Mouse (Mus musculus) embryonic facial prominence, embryonic 15.5 days (tissue): ENCODE measurements around the gene Psmd11. TPM values are rescaled to one million over a fixed set of nuclear protein-coding genes. Genes with fewer than 3 reads are reported as not detected.
"Not testable (repeated sequence)": the region's sequence is repeated elsewhere in the genome, so short reads cannot be mapped to it uniquely, and the experiment has no call there.

ENCODE experiments used
- ATAC-seq: fragments of 200-750 bp; cut with Nextera tagmentation; 2 replicates; pipeline ENCODE4 v1.8.0; 2017; ENCODE audit warnings: low read depth, moderate TSS enrichment; ENCODE audit not compliant: insufficient number of reproducible peaks, low FRiP score, low TSS enrichment
- H3K27ac ChIP-seq: fragments of 300-500 bp; sonication (generic); replicated peaks from 2 replicates; pipeline ENCODE4 v1.5.1; 2015; ENCODE audit warnings: mild to moderate bottlenecking, inconsistent platforms
- H3K27me3 ChIP-seq: fragments of 300-500 bp; sonication (generic); 2 replicates; pipeline ENCODE4 v1.6.1; 2015; ENCODE audit warnings: inconsistent platforms
- H3K36me3 ChIP-seq: fragments of 300-500 bp; sonication (generic); 2 replicates; pipeline ENCODE4 v1.6.1; 2015; ENCODE audit warnings: mild to moderate bottlenecking, inconsistent platforms
- H3K4me1 ChIP-seq: fragments of 300-500 bp; sonication (generic); 2 replicates; pipeline ENCODE4 v1.6.1; 2015; ENCODE audit warnings: inconsistent platforms
- H3K4me2 ChIP-seq: fragments of 300-500 bp; sonication (generic); replicated peaks from 2 replicates; pipeline ENCODE4 v1.6.1; 2015; ENCODE audit warnings: mild to moderate bottlenecking, inconsistent platforms
- H3K4me3 ChIP-seq: fragments of 300-500 bp; sonication (generic); replicated peaks from 2 replicates; pipeline ENCODE4 v1.5.1; 2015; ENCODE audit warnings: mild to moderate bottlenecking, inconsistent platforms
- H3K9ac ChIP-seq: fragments of 300-500 bp; sonication (generic); 2 replicates; pipeline ENCODE4 v1.6.1; 2015; ENCODE audit warnings: inconsistent platforms
- H3K9me3 ChIP-seq: fragments of 300-500 bp; sonication (generic); replicated peaks from 2 replicates; pipeline ENCODE4 v1.6.1; 2016; ENCODE audit warnings: inconsistent platforms
- WGBS: fragments of 180-500 bp; shearing (Covaris S2); methylation state at CpG from one replicate; pipeline ENCODE4 v1.1.7; 2015; 5-methylcytosine and 5-hydroxymethylcytosine counted together
- polyA plus RNA-seq: library from polyadenylated mRNA; unstranded; fragments of >200 nt; fragmentation: Nextera tagmentation; extraction: Ambion mirVana; gene quantifications from 2 replicates; pipeline ENCODE4 v1.2.1, GENCODE M21; 2015

The Psmd11 gene
- 293 and 308 TPM in 2 replicates for polyA plus RNA-seq

GRCm38 (mm10) chr11:80428381-80429008 lies at the start of gene Psmd11:
Psmd11 (plus strand) TSS chr11:80428615.
- Histone ChIP-seq H3K4me3 (peak within 1 kb of the TSS; percentile 77), H3K9ac (peak within 1 kb of the TSS; percentile 76), H3K27me3 (no peaks in the 10 kb centered on the region), H3K9me3 (no peaks in the 10 kb centered on the region), H3K36me3 (peaks cover 15% of the 10 kb centered on the region), H3K4me1 (peaks cover 7% of the 10 kb centered on the region; the same call in 1 of the 2 replicates), H3K4me2 (peak within 1 kb of the TSS; percentile 56), H3K27ac (peak within 1 kb of the TSS; percentile 89)
- WGBS, result under 1% methylated on average over 58 of the region's 58 CpGs
- ATAC-seq, result peak; percentile 99

GRCm38 (mm10) chr11:80379184-80379583 lies 49.2 kb upstream of the Psmd11 start:
- H3K9me3 ChIP-seq, H3K4me2 ChIP-seq, H3K27me3 ChIP-seq, H3K27ac ChIP-seq, H3K9ac ChIP-seq, ATAC-seq, H3K4me3 ChIP-seq: not testable (repeated sequence)
- Histone ChIP-seq H3K4me1 (peaks cover 14% of the 10 kb centered on the region), H3K36me3 (peaks cover 13% of the 10 kb centered on the region)
- WGBS, result 89% methylated on average over 7 of the region's 7 CpGs

GRCm38 (mm10) chr11:80382626-80383018 lies 45.8 kb upstream of the Psmd11 start:
- H3K27ac ChIP-seq, result peak overlapping the region; percentile 92
- WGBS, result 4% methylated on average over 12 of the region's 12 CpGs
- H3K4me1 ChIP-seq, result peaks cover 19% of the 10 kb centered on the region
- peaks cover 4% of the 10 kb centered on the region for H3K36me3 ChIP-seq
- peak overlapping the region; percentile 88 for H3K4me3 ChIP-seq
- peak overlapping the region; percentile 59 for H3K4me2 ChIP-seq
- peak overlapping the region; percentile 99 for H3K9ac ChIP-seq
- no peaks in the 10 kb centered on the region for H3K9me3 ChIP-seq
- 0 out of 2 replicates have a peak, but pooled peaks have one; percentile 13 for ATAC-seq
- no peaks in the 10 kb centered on the region for H3K27me3 ChIP-seq

- Histone ChIP-seq H3K4me3 (peak within 1 kb of the TSS; percentile 88), H3K9ac (peak within 1 kb of the TSS; percentile 99), H3K9me3 (no peaks in the 10 kb centered on the region), H3K36me3 (peaks cover 8% of the 10 kb centered on the region), H3K27me3 (no peaks in the 10 kb centered on the region), H3K4me2 (peak within 1 kb of the TSS; percentile 60), H3K4me1 (peaks cover 19% of the 10 kb centered on the region), H3K27ac (peak within 1 kb of the TSS; percentile 92)
- 0% methylated on average over 33 of the region's 33 CpGs for WGBS
- ATAC-seq, result peak; percentile 96
Observed at GRCm38 (mm10) chr11:80383019-80383625, 45.3 kb upstream of the Psmd11 start, which contains the start of gene Zfp207. Zfp207 (plus strand) TSS chr11:80383279.

- under 1% methylated on average over 20 of the region's 20 CpGs for WGBS
- peak overlapping the region; percentile 92 for H3K27ac ChIP-seq
- no peaks in the 10 kb centered on the region for H3K9me3 ChIP-seq
- no peak for ATAC-seq
- peak overlapping the region; percentile 88 for H3K4me3 ChIP-seq
- no peaks in the 10 kb centered on the region for H3K27me3 ChIP-seq
- H3K4me2 ChIP-seq, result peak overlapping the region; percentile 60
- H3K9ac ChIP-seq, result peak overlapping the region; percentile 99
- H3K4me1 ChIP-seq, result peaks cover 19% of the 10 kb centered on the region
- H3K36me3 ChIP-seq, result peaks cover 13% of the 10 kb centered on the region
Observed at GRCm38 (mm10) chr11:80383626-80384046, 44.8 kb upstream of the Psmd11 start.

- peak overlapping the region; percentile 60 for H3K4me2 ChIP-seq
- no peaks in the 10 kb centered on the region for H3K27me3 ChIP-seq
- peak overlapping the region; percentile 88 for H3K4me3 ChIP-seq
- peak overlapping the region; percentile 37 for H3K9ac ChIP-seq
- no peaks in the 10 kb centered on the region for H3K9me3 ChIP-seq
- ATAC-seq, result no peak
- H3K36me3 ChIP-seq, result peaks cover 19% of the 10 kb centered on the region
- H3K4me1 ChIP-seq, result peaks cover 19% of the 10 kb centered on the region
- no peak overlapping the region for H3K27ac ChIP-seq
Observed at GRCm38 (mm10) chr11:80384461-80384860, 44.0 kb upstream of the Psmd11 start.

GRCm38 (mm10) chr11:80385055-80385454 lies 43.4 kb upstream of the Psmd11 start:
- Histone ChIP-seq H3K4me3 (peak overlapping the region; percentile 88), H3K4me1 (peaks cover 19% of the 10 kb centered on the region), H3K9me3 (no peaks in the 10 kb centered on the region), H3K36me3 (peaks cover 21% of the 10 kb centered on the region), H3K27me3 (no peaks in the 10 kb centered on the region), H3K27ac (no peak overlapping the region), H3K9ac (peak overlapping the region; percentile 37; the same call in 1 of the 2 replicates), H3K4me2 (peak overlapping the region; percentile 60)
- 44% methylated on average over 4 of the region's 4 CpGs for WGBS
- ATAC-seq, result no peak

GRCm38 (mm10) chr11:80386790-80387189 lies 41.6 kb upstream of the Psmd11 start:
- H3K9me3 ChIP-seq, result no peaks in the 10 kb centered on the region
- peak overlapping the region; percentile 60; the same call in 1 of the 2 replicates for H3K4me2 ChIP-seq
- peaks cover 29% of the 10 kb centered on the region for H3K36me3 ChIP-seq
- H3K9ac ChIP-seq, result no peak overlapping the region
- H3K27me3 ChIP-seq, result no peaks in the 10 kb centered on the region
- no peak for ATAC-seq
- WGBS, result 70% methylated on average over 2 of the region's 2 CpGs
- peaks cover 19% of the 10 kb centered on the region for H3K4me1 ChIP-seq
- H3K4me3 ChIP-seq, result no peak overlapping the region
- no peak overlapping the region for H3K27ac ChIP-seq

GRCm38 (mm10) chr11:80389885-80390284 lies 38.5 kb upstream of the Psmd11 start:
- Histone ChIP-seq H3K4me2 (no peak overlapping the region), H3K9me3 (no peaks in the 10 kb centered on the region), H3K9ac (no peak overlapping the region), H3K27me3 (no peaks in the 10 kb centered on the region), H3K36me3 (peaks cover 47% of the 10 kb centered on the region), H3K27ac (no peak overlapping the region), H3K4me3 (no peak overlapping the region), H3K4me1 (peaks cover 12% of the 10 kb centered on the region)
- 86% methylated on average over 1 of the region's 1 CpGs for whole genome bisulfite sequencing
- no peak for ATAC-seq

- Histone ChIP-seq H3K4me2 (no peak overlapping the region), H3K36me3 (peaks cover 62% of the 10 kb centered on the region), H3K9ac (no peak overlapping the region), H3K9me3 (no peaks in the 10 kb centered on the region), H3K27me3 (no peaks in the 10 kb centered on the region), H3K4me3 (no peak overlapping the region), H3K4me1 (no peaks in the 10 kb centered on the region), H3K27ac (no peak overlapping the region)
- 94% methylated on average over 2 of the region's 2 CpGs for WGBS
- ATAC-seq, result no peak
Observed at GRCm38 (mm10) chr11:80391407-80392120, 36.9 kb upstream of the Psmd11 start.

- H3K4me2 ChIP-seq, result no peak overlapping the region
- no peak overlapping the region for H3K9ac ChIP-seq
- H3K4me3 ChIP-seq, result no peak overlapping the region
- H3K36me3 ChIP-seq, result peaks cover 69% of the 10 kb centered on the region
- no peaks in the 10 kb centered on the region for H3K9me3 ChIP-seq
- 88% methylated on average over 3 of the region's 3 CpGs for WGBS
- no peak for ATAC-seq
- H3K4me1 ChIP-seq, result no peaks in the 10 kb centered on the region
- H3K27me3 ChIP-seq, result no peaks in the 10 kb centered on the region
- H3K27ac ChIP-seq, result no peak overlapping the region
Observed at GRCm38 (mm10) chr11:80395930-80396329, 32.5 kb upstream of the Psmd11 start.
